Mouse (Mus musculus): ENCODE measurements around the gene Strn4. TPM values are rescaled to one million over a fixed set of nuclear protein-coding genes. Genes with fewer than 3 reads are reported as not detected.

The Strn4 gene
- polyA plus RNA-seq, 1 experiment from 2014 or later = 102 TPM

GRCm38 (mm10) chr7:16784498-16784976, 31.2 kb upstream of the Strn4 start:
- 0 out of 2 replicates have a peak, but pooled peaks have one; percentile 4 for ATAC-seq (ENCODE audit: borderline replicate concordance, extremely low read depth, low FRiP score, low TSS enrichment)
- Histone ChIP-seq H3K27ac (peak overlapping the region; percentile 70), H3K36me3 (peaks cover 3% of the 10 kb centered on the region; the same call in 1 of the 2 replicates), H3K9me3 (no peaks in the 10 kb centered on the region), H3K9ac (0 out of 2 replicates have a peak overlapping the region, but pooled peaks have one; percentile 16), H3K4me2 (peak overlapping the region; percentile 96), H3K4me3 (peak overlapping the region; percentile 60), H3K4me1 (peaks cover 35% of the 10 kb centered on the region), H3K27me3 (no peaks in the 10 kb centered on the region)
- WGBS = 72% methylated on average over 10 of the region's 10 CpGs

GRCm38 (mm10) chr7:16785541-16786083, 30.1 kb upstream of the Strn4 start:
- no peaks in the 10 kb centered on the region for H3K9me3 ChIP-seq
- H3K4me2 ChIP-seq = no peak overlapping the region
- no peaks in the 10 kb centered on the region for H3K27me3 ChIP-seq
- H3K4me3 ChIP-seq = no peak overlapping the region
- H3K4me1 ChIP-seq = peaks cover 34% of the 10 kb centered on the region
- 82% methylated on average over 8 of the region's 8 CpGs for WGBS
- no peak overlapping the region for H3K27ac ChIP-seq
- ATAC-seq (ENCODE audit: borderline replicate concordance, extremely low read depth, low FRiP score, low TSS enrichment) = no peak
- peaks cover 11% of the 10 kb centered on the region; the same call in 1 of the 2 replicates for H3K36me3 ChIP-seq
- no peak overlapping the region for H3K9ac ChIP-seq

GRCm38 (mm10) chr7:16792316-16792715, 23.4 kb upstream of the Strn4 start:
- no peak overlapping the region for H3K9ac ChIP-seq
- 18% methylated on average over 5 of the region's 5 CpGs for WGBS
- no peak overlapping the region for H3K4me3 ChIP-seq
- no peaks in the 10 kb centered on the region for H3K9me3 ChIP-seq
- ATAC-seq (ENCODE audit: borderline replicate concordance, extremely low read depth, low FRiP score, low TSS enrichment) = peak; percentile 51; the same call in 1 of the 2 replicates
- H3K27ac ChIP-seq = peak overlapping the region; percentile 80
- peaks cover 25% of the 10 kb centered on the region; the same call in 1 of the 2 replicates for H3K36me3 ChIP-seq
- peaks cover 18% of the 10 kb centered on the region for H3K4me1 ChIP-seq
- H3K4me2 ChIP-seq = peak overlapping the region; percentile 0; the same call in 1 of the 2 replicates
- H3K27me3 ChIP-seq = no peaks in the 10 kb centered on the region

GRCm38 (mm10) chr7:16793010-16793725, 22.5 kb upstream of the Strn4 start:
- H3K4me1 ChIP-seq = peaks cover 18% of the 10 kb centered on the region
- 53% methylated on average over 19 of the region's 19 CpGs for WGBS
- H3K4me2 ChIP-seq = peak overlapping the region; percentile 40
- no peak overlapping the region for H3K9ac ChIP-seq
- no peaks in the 10 kb centered on the region for H3K27me3 ChIP-seq
- H3K27ac ChIP-seq = peak overlapping the region; percentile 80
- no peaks in the 10 kb centered on the region for H3K9me3 ChIP-seq
- peak overlapping the region; percentile 15 for H3K4me3 ChIP-seq
- 0 out of 2 replicates have a peak, but pooled peaks have one; percentile 25 for ATAC-seq (ENCODE audit: borderline replicate concordance, extremely low read depth, low FRiP score, low TSS enrichment)
- peaks cover 33% of the 10 kb centered on the region for H3K36me3 ChIP-seq

GRCm38 (mm10) chr7:16794886-16795285, 20.8 kb upstream of the Strn4 start:
- no peak overlapping the region for H3K4me2 ChIP-seq
- peaks cover 18% of the 10 kb centered on the region for H3K4me1 ChIP-seq
- no peaks in the 10 kb centered on the region for H3K27me3 ChIP-seq
- no peak for ATAC-seq (ENCODE audit: borderline replicate concordance, extremely low read depth, low FRiP score, low TSS enrichment)
- no peak overlapping the region for H3K9ac ChIP-seq
- 86% methylated on average over 5 of the region's 5 CpGs for WGBS
- H3K4me3 ChIP-seq = no peak overlapping the region
- peaks cover 41% of the 10 kb centered on the region for H3K36me3 ChIP-seq
- no peak overlapping the region for H3K27ac ChIP-seq
- H3K9me3 ChIP-seq = no peaks in the 10 kb centered on the region

GRCm38 (mm10) chr7:16804409-16805028, 11.2 kb upstream of the Strn4 start:
- H3K9ac ChIP-seq = no peak overlapping the region
- 32% methylated on average over 8 of the region's 8 CpGs for WGBS
- ATAC-seq (ENCODE audit: borderline replicate concordance, extremely low read depth, low FRiP score, low TSS enrichment) = no peak
- H3K27me3 ChIP-seq = no peaks in the 10 kb centered on the region
- no peaks in the 10 kb centered on the region for H3K4me1 ChIP-seq
- no peak overlapping the region for H3K4me2 ChIP-seq
- H3K36me3 ChIP-seq = peaks cover 21% of the 10 kb centered on the region
- H3K4me3 ChIP-seq = no peak overlapping the region
- H3K9me3 ChIP-seq = no peaks in the 10 kb centered on the region
- no peak overlapping the region for H3K27ac ChIP-seq

- no peak overlapping the region for H3K9ac ChIP-seq
- H3K27me3 ChIP-seq = peaks cover 23% of the 10 kb centered on the region
- no peak overlapping the region for H3K4me2 ChIP-seq
- no peak overlapping the region for H3K27ac ChIP-seq
- peaks cover 28% of the 10 kb centered on the region for H3K36me3 ChIP-seq
- H3K4me1 ChIP-seq = peaks cover 19% of the 10 kb centered on the region
- no peak overlapping the region for H3K4me3 ChIP-seq
- ATAC-seq (ENCODE audit: borderline replicate concordance, extremely low read depth, low FRiP score, low TSS enrichment) = no peak
- 85% methylated on average over 9 of the region's 9 CpGs for WGBS
- H3K9me3 ChIP-seq = no peaks in the 10 kb centered on the region
Observed at GRCm38 (mm10) chr7:16807936-16808335, 7.8 kb upstream of the Strn4 start.

- H3K36me3 ChIP-seq = peaks cover 35% of the 10 kb centered on the region
- ATAC-seq (ENCODE audit: borderline replicate concordance, extremely low read depth, low FRiP score, low TSS enrichment) = no peak
Observed at GRCm38 (mm10) chr7:16808647-16809046, 7.0 kb upstream of the Strn4 start.

GRCm38 (mm10) chr7:16809739-16810138, 6.0 kb upstream of the Strn4 start:
- H3K36me3 ChIP-seq = peaks cover 43% of the 10 kb centered on the region
- H3K27me3 ChIP-seq = peaks cover 23% of the 10 kb centered on the region
- no peak overlapping the region for H3K27ac ChIP-seq
- peaks cover 19% of the 10 kb centered on the region for H3K4me1 ChIP-seq
- no peaks in the 10 kb centered on the region for H3K9me3 ChIP-seq
- H3K9ac ChIP-seq = no peak overlapping the region
- no peak overlapping the region for H3K4me3 ChIP-seq
- WGBS = 28% methylated on average over 10 of the region's 10 CpGs
- no peak for ATAC-seq (ENCODE audit: borderline replicate concordance, extremely low read depth, low FRiP score, low TSS enrichment)
- H3K4me2 ChIP-seq = no peak overlapping the region

More at GRCm38 (mm10) chr7:16808647-16809046, 7.0 kb upstream of the Strn4 start:
- H3K27ac ChIP-seq = no peak overlapping the region
- 66% methylated on average over 9 of the region's 9 CpGs for WGBS
- H3K4me2 ChIP-seq = no peak overlapping the region
- peaks cover 23% of the 10 kb centered on the region for H3K27me3 ChIP-seq
- H3K9me3 ChIP-seq = no peaks in the 10 kb centered on the region
- peaks cover 19% of the 10 kb centered on the region for H3K4me1 ChIP-seq
- H3K4me3 ChIP-seq = no peak overlapping the region
- no peak overlapping the region for H3K9ac ChIP-seq

- Histone ChIP-seq H3K4me3 (peak overlapping the region; percentile 38), H3K36me3 (peaks cover 43% of the 10 kb centered on the region), H3K4me1 (peaks cover 22% of the 10 kb centered on the region), H3K27ac (no peak overlapping the region), H3K9me3 (no peaks in the 10 kb centered on the region), H3K9ac (peak overlapping the region; percentile 23; the same call in 1 of the 2 replicates), H3K4me2 (peak overlapping the region; percentile 87), H3K27me3 (peaks cover 23% of the 10 kb centered on the region)
- 47% methylated on average over 28 of the region's 28 CpGs for WGBS
- ATAC-seq (ENCODE audit: borderline replicate concordance, extremely low read depth, low FRiP score, low TSS enrichment) = no peak
Observed at GRCm38 (mm10) chr7:16810399-16810919, 5.2 kb upstream of the Strn4 start.

- ATAC-seq (ENCODE audit: borderline replicate concordance, extremely low read depth, low FRiP score, low TSS enrichment) = peak; percentile 28; the same call in 1 of the 2 replicates
- peak overlapping the region; percentile 87 for H3K4me2 ChIP-seq
- peak overlapping the region; percentile 23; the same call in 1 of the 2 replicates for H3K9ac ChIP-seq
- H3K4me1 ChIP-seq = peaks cover 28% of the 10 kb centered on the region
- WGBS = 8% methylated on average over 86 of the region's 90 CpGs
- H3K27me3 ChIP-seq = peaks cover 23% of the 10 kb centered on the region
- no peaks in the 10 kb centered on the region for H3K9me3 ChIP-seq
- H3K27ac ChIP-seq = no peak overlapping the region
- H3K4me3 ChIP-seq = peak overlapping the region; percentile 38
- peaks cover 43% of the 10 kb centered on the region for H3K36me3 ChIP-seq
Observed at GRCm38 (mm10) chr7:16810920-16811648, 4.6 kb upstream of the Strn4 start.

Data from lung, embryonic 15.5 days (tissue).